Mouse (Mus musculus) heart, adult 2 months (tissue): ENCODE data around the gene Med20.

Experiments
- CTCF ChIP-seq: fragments of 200-600 bp; IDR thresholded peaks from 2 replicates; pipeline ENCODE4 v1.8.1; 2022; ENCODE audit warnings: antibody characterized with exemption, mild to moderate bottlenecking, moderate library complexity
- EP300 ChIP-seq: fragments of 200-500 bp; IDR thresholded peaks from 2 replicates; pipeline ENCODE4 v1.6.1; 2011; ENCODE audit warnings: low read depth, low read length, control low read depth; ENCODE audit not compliant: insufficient read depth

DNA sequence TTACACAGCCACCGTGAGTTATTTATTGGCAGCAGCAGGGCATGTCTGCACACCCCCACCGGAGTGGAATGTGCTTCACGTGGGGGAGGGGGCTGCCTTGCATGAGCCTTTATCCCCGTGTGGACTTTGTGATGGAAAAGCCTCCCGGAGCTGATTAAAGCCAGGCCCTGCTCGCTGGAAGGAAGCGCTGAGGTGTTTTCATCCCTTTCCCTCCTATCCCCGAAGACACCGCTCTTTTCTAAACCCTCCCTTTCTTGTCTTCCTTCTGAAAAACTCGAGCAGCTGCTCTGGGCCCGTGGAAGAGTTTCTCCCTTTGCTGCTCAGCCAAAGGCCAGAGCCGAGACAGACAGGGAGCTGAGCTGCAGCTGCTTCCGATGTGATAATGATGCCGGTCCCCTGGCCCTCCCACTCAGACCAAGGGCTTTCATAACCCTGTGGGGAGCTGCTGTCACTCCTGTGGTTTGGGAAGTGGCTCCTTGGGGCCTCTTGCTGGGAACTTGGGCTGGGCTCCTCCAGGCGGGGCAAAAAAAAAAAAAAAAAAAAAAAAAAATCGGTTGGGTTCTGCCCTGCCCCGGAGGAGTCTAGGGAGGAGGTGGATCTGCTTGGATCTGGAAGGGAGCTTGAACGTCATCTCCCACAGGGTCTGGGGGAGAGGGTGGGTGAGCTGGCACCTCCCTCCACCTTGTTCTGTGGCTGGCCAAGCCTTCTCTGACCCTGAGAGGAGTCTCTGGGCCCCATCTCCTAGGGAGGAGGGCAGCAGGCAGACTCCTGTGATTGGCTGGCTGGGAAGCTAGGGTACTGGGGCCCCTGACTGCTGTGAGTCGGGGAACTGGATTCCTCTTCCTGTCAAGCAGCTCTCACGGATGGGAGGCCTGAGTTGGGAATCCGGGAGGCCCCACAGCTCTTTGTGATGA lies 15.9 kb upstream of the Med20 start:
- no peak for TF ChIP-seq CTCF
- 0 out of 2 replicates have a peak, but pooled peaks have one; percentile 27 for TF ChIP-seq EP300
